Comparison of ENCODE assay signal across 8 mouse cellular contexts in genomic region chr1:170214383-170214756, GRCm38 (mm10). TPM values are rescaled to one million over a fixed set of nuclear protein-coding genes. Genes with fewer than 3 reads are reported as not detected.
A peak's percentile ranks its signal among the peaks of the same experiment; 100 is the strongest.
DNase-seq lines count a peak whose midpoint lies in the region; ATAC-seq and TF ChIP-seq lines count a peak whose summit lies in the region.

No protein-coding gene starts in this region.

- ATAC-seq in embryonic facial prominence, embryonic 13.5 days (ENCODE audit: insufficient number of reproducible peaks, insufficient read depth, low FRiP score, low TSS enrichment, low read depth): no peak
- ATAC-seq in limb, embryonic 14.5 days (ENCODE audit: low FRiP score, low read depth): no peak

- H3K36me3 ChIP-seq in embryonic facial prominence, embryonic 13.5 days: peaks cover 21% of the 10 kb centered on the region
- H3K36me3 ChIP-seq in limb, embryonic 14.5 days (ENCODE audit: control insufficient read depth, insufficient read depth, low read length): peaks cover 25% of the 10 kb centered on the region

- no peaks in the 10 kb centered on the region for H3K9me3 ChIP-seq in embryonic facial prominence, embryonic 13.5 days
- H3K9me3 ChIP-seq in limb, embryonic 14.5 days (ENCODE audit: control insufficient read depth, low read length): no peaks in the 10 kb centered on the region

- intact Hi-C loops in gastrocnemius, adult 2 months (cut with DNase I): loop anchor here (2.0 kb wide), 1 partner anchor 40 kb away; the partner anchor contains the start of gene Uap1
- intact Hi-C loops in gastrocnemius, postnatal 36 days (cut with DNase I): no loop called here

- H3K27me3 ChIP-seq in embryonic facial prominence, embryonic 13.5 days: peaks cover 7% of the 10 kb centered on the region; the same call in 1 of the 2 replicates
- no peaks in the 10 kb centered on the region for H3K27me3 ChIP-seq in limb, embryonic 14.5 days (ENCODE audit: control insufficient read depth, insufficient read depth, low read length)

- H3K4me1 ChIP-seq in embryonic facial prominence, embryonic 13.5 days: peaks cover 7% of the 10 kb centered on the region
- H3K4me1 ChIP-seq in limb, embryonic 14.5 days (ENCODE audit: control insufficient read depth, insufficient read depth, low read length): no peaks in the 10 kb centered on the region

- peak overlapping the region; percentile 94 for H3K9ac ChIP-seq in embryonic facial prominence, embryonic 13.5 days
- peak overlapping the region; percentile 95 for H3K9ac ChIP-seq in limb, embryonic 14.5 days (ENCODE audit: low read depth, low read length, severe bottlenecking)

- TF ChIP-seq CTCF in gastrocnemius, adult 2 months (IDR thresholded peaks at IDR 0.05): no peak

- H3K4me2 ChIP-seq in embryonic facial prominence, embryonic 13.5 days: peak overlapping the region; percentile 75
- H3K4me2 ChIP-seq in limb, embryonic 14.5 days (replicated peaks; ENCODE audit: low read depth, low read length, severe bottlenecking): peak overlapping the region; percentile 62

- no peak for DNase-seq in gastrocnemius, adult 2 months
- no peak for DNase-seq in gastrocnemius, postnatal 36 days
- peak; percentile 27 for DNase-seq in 3T3-L1 (ENCODE audit: low read depth, low spot score)
- DNase-seq in limb, embryonic 14.5 days (ENCODE audit: low spot score): no peak
- no peak for DNase-seq in frontal cortex, postnatal 25 days (ENCODE audit: low spot score in 2 of 2)
- no peak for DNase-seq in layer of hippocampus, postnatal 14 days (ENCODE audit: low spot score in 2 of 2)
- DNase-seq in layer of hippocampus, adult 8-10 months (ENCODE audit: low spot score in 2 of 2): no peak

- TF ChIP-seq POLR2A in limb, embryonic 14.5 days (IDR thresholded peaks at IDR 0.05; ENCODE audit: borderline replicate concordance, extremely low read depth, insufficient read depth, insufficient read length): no peak

- 37% methylated on average over 7 of the region's 7 CpGs for WGBS in embryonic facial prominence, embryonic 13.5 days
- WGBS in limb, embryonic 14.5 days: 35% methylated on average over 7 of the region's 7 CpGs

- H3K4me3 ChIP-seq in gastrocnemius, adult 2 months: peak overlapping the region; percentile 91
- peak overlapping the region; percentile 87 for H3K4me3 ChIP-seq in embryonic facial prominence, embryonic 13.5 days
- peak overlapping the region; percentile 87 for H3K4me3 ChIP-seq in limb, embryonic 14.5 days (replicated peaks; ENCODE audit: low read length)

- H3K27ac ChIP-seq in gastrocnemius, adult 2 months: peak overlapping the region; percentile 93
- peak overlapping the region; percentile 78; the same call in 1 of the 2 replicates for H3K27ac ChIP-seq in embryonic facial prominence, embryonic 13.5 days
- H3K27ac ChIP-seq in limb, embryonic 14.5 days (replicated peaks; ENCODE audit: low read depth, low read length): peak overlapping the region; percentile 79; the same call in 1 of the 2 replicates

RNA-seq across cellular contexts. Expression of gene Uhmk1, which starts 0.8 kb away (rescaled TPM):
- 10 to 100 TPM; 12.6 to 15.5 TPM for total RNA-seq in gastrocnemius, adult 2 months (2021)
- 10 to 100 TPM; 10.2 TPM for total RNA-seq in gastrocnemius, postnatal 36 days (2021)
- 5.1 and 7.4 TPM in 2 replicates for polyA plus RNA-seq in embryonic facial prominence, embryonic 13.5 days (2015; fragmentation: Nextera tagmentation; extraction: Ambion mirVana)
- 15.4 and 17.3 TPM in 2 replicates for polyA plus RNA-seq in limb, embryonic 14.5 days (2012; rRNA removed)
- 10.3 and 10.5 TPM in 2 replicates for polyA plus RNA-seq in limb, embryonic 14.5 days (2014; fragmentation: Nextera tagmentation; extraction: Ambion mirVana)
- 100 to 1,000 TPM; 163 to 168 TPM for total RNA-seq in layer of hippocampus, postnatal 14 days (2021)
- 100 to 1,000 TPM; 135 to 163 (median 149) TPM for total RNA-seq in layer of hippocampus, adult 8-10 months (2022)

RNA-seq across cellular contexts. Expression of gene Sh2d1b2, which starts 18.2 kb away (rescaled TPM):
- not detected for total RNA-seq in gastrocnemius, adult 2 months (2021)
- total RNA-seq in gastrocnemius, postnatal 36 days (2021): not detected
- polyA plus RNA-seq in embryonic facial prominence, embryonic 13.5 days (2015; fragmentation: Nextera tagmentation; extraction: Ambion mirVana): not detected in 2 replicates
- polyA plus RNA-seq in limb, embryonic 14.5 days (2012; rRNA removed): not detected in 2 replicates
- not detected in 2 replicates for polyA plus RNA-seq in limb, embryonic 14.5 days (2014; fragmentation: Nextera tagmentation; extraction: Ambion mirVana)
- not detected for total RNA-seq in layer of hippocampus, postnatal 14 days (2021)
- not detected for total RNA-seq in layer of hippocampus, adult 8-10 months (2022)

RNA-seq across cellular contexts. Expression of gene Uap1, which starts 39.6 kb away (rescaled TPM):
- total RNA-seq in gastrocnemius, adult 2 months (2021): 10 to 100 TPM; 46.9 to 47.8 TPM
- total RNA-seq in gastrocnemius, postnatal 36 days (2021): 10 to 100 TPM; 44.6 to 52.2 TPM
- polyA plus RNA-seq in embryonic facial prominence, embryonic 13.5 days (2015; fragmentation: Nextera tagmentation; extraction: Ambion mirVana): 69.3 and 69.8 TPM in 2 replicates
- 41.6 and 50.5 TPM in 2 replicates for polyA plus RNA-seq in limb, embryonic 14.5 days (2012; rRNA removed)
- 76.4 and 77.8 TPM in 2 replicates for polyA plus RNA-seq in limb, embryonic 14.5 days (2014; fragmentation: Nextera tagmentation; extraction: Ambion mirVana)
- total RNA-seq in layer of hippocampus, postnatal 14 days (2021): 10 to 100 TPM; 52.2 to 54.4 TPM
- 10 to 100 TPM; 52.0 to 61.3 (median 55.7) TPM for total RNA-seq in layer of hippocampus, adult 8-10 months (2022)

Comparison
In these comparisons a context has a peak if more than half of its experiments do, and no peak if none do; other contexts are left out.
1. RNA of gene Uhmk1, which starts 0.8 kb away (total RNA-seq): 163 to 168 TPM in layer of hippocampus, postnatal 14 days and 135 to 163 TPM in layer of hippocampus, adult 8-10 months; 12.6 to 15.5 TPM in gastrocnemius, adult 2 months and 10.2 TPM in gastrocnemius, postnatal 36 days; every median in the first group is over 4 times any median in the second.
2. Peak in every context shown above with its lines, with median percentiles within 50 percentile points of each other: H3K27ac ChIP-seq and H3K4me3 ChIP-seq.